Mouse (Mus musculus) ES-E14 (cell line): ENCODE results near the gene Nos1ap.

Source experiments
- CHD2 ChIP-seq: IDR thresholded peaks from 2 replicates; pipeline ENCODE4 v1.6.1; 2014; ENCODE audit warnings: mild to moderate bottlenecking, low read depth, low read length, inconsistent platforms
- MAFK ChIP-seq: IDR thresholded peaks from 2 replicates; pipeline ENCODE4 v1.6.1; 2014; ENCODE audit warnings: mild to moderate bottlenecking, low read depth, low read length, inconsistent platforms; ENCODE audit not compliant: insufficient read depth
- ZC3H11A ChIP-seq: IDR thresholded peaks from 2 replicates; pipeline ENCODE4 v1.6.1; 2012; ENCODE audit warnings: low read depth, mild to moderate bottlenecking, inconsistent platforms, low read length, borderline replicate concordance
- ZNF384 ChIP-seq: IDR thresholded peaks from 2 replicates; pipeline ENCODE4 v1.6.1; 2012; ENCODE audit warnings: low read depth, low read length, inconsistent platforms

- TF ChIP-seq ZC3H11A (no peak), CHD2 (no peak), ZNF384 (no peak), MAFK (no peak)
Measured at GRCm38 (mm10) chr1:170479458-170479798, 110.2 kb downstream of the Nos1ap start.
